Mouse (Mus musculus) cerebellum, adult 2 months (tissue): Measurements from ENCODE around the gene Bcor.

ENCODE experiments used
- CTCF ChIP-seq: fragments of 200-500 bp; IDR thresholded peaks from 2 replicates; pipeline ENCODE4 v1.5.1; 2011; ENCODE audit warnings: low read depth, mild to moderate bottlenecking, control low read depth, low read length, moderate library complexity, borderline replicate concordance; ENCODE audit not compliant: insufficient read depth
- POLR2A ChIP-seq: fragments of 200-500 bp; IDR thresholded peaks from 2 replicates; pipeline ENCODE4 v1.6.1; 2011; ENCODE audit warnings: low read length, control low read depth, borderline replicate concordance; ENCODE audit not compliant: insufficient read depth

DNA sequence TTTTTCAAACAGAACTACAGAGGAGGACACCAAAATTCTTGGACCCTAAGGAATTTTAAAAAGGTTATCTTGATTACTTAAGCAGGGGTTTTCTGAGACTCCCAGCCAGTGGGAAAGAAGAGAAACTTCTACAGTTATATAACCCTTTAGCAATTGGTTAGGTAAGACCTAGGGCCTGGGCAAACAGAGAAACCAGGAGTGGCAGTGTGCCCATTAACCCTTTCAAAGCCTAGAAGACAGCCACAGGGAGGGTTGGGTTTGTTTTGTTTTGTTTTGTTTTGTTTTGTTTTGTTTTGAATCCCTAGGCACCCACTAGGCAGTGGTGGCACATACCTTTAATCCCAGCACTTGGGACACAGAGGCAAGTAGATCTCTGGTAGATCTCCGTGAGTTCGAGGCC is 163.3 kb downstream of the Bcor start:
- TF ChIP-seq CTCF (no peak), POLR2A (no peak)
